Mouse (Mus musculus) frontal cortex, postnatal 36 days (tissue): ENCODE results near the gene Bad.

Source experiments
- DNase-seq, 2 experiments: peaks; one replicate each; pipeline ENCODE4 v3.0.0; 2022; ENCODE audit warnings: low spot score in 2 of 2

The Bad gene

GRCm38 (mm10) chr19:6914540-6914939 is 27.1 kb upstream of the Bad start:
- no peak for DNase-seq

GRCm38 (mm10) chr19:6915276-6915675 is 26.4 kb upstream of the Bad start:
- no peak for DNase-seq

GRCm38 (mm10) chr19:6916496-6916895 is 25.2 kb upstream of the Bad start:
- no peak for DNase-seq

GRCm38 (mm10) chr19:6918321-6918720 is 23.3 kb upstream of the Bad start:
- DNase-seq: no peak

GRCm38 (mm10) chr19:6919431-6919830 is 22.2 kb upstream of the Bad start:
- no peak for DNase-seq

- DNase-seq: no peak
These were observed 21.6 kb upstream of the Bad start for GRCm38 (mm10) chr19:6919876-6920740.

- DNase-seq: no peak
These were observed 20.7 kb upstream of the Bad start for GRCm38 (mm10) chr19:6920741-6921636.

GRCm38 (mm10) chr19:6921647-6922567 is 19.8 kb upstream of the Bad start, which contains the start of gene Esrra:
Esrra (minus strand) TSS chr19:6921813.
- DNase-seq: peak; percentile 100

- no peak for DNase-seq
These were observed 18.5 kb upstream of the Bad start for GRCm38 (mm10) chr19:6922901-6923735.

GRCm38 (mm10) chr19:6924461-6925306 is 17.0 kb upstream of the Bad start:
- DNase-seq: peak; percentile 88 to 93

- DNase-seq: no peak
These were observed 16.4 kb upstream of the Bad start, which contains the start of gene Catsperz for GRCm38 (mm10) chr19:6925307-6925573. Catsperz (minus strand) TSS chr19:6925380.

- DNase-seq: no peak
These were observed 15.9 kb upstream of the Bad start for GRCm38 (mm10) chr19:6925611-6926329.

GRCm38 (mm10) chr19:6926559-6927255 is 15.0 kb upstream of the Bad start:
- no peak for DNase-seq

- DNase-seq: no peak
These were observed 13.6 kb upstream of the Bad start for GRCm38 (mm10) chr19:6928080-6928479.

GRCm38 (mm10) chr19:6931002-6931401 is 10.7 kb upstream of the Bad start:
- DNase-seq: no peak

GRCm38 (mm10) chr19:6932018-6932417 is 9.6 kb upstream of the Bad start:
- DNase-seq: no peak

- no peak for DNase-seq
These were observed 8.6 kb upstream of the Bad start for GRCm38 (mm10) chr19:6933102-6933435.

- DNase-seq: peak; percentile 71 to 72
These were observed 8.0 kb upstream of the Bad start for GRCm38 (mm10) chr19:6933436-6934194.
